ENCODE assay signal across 14 mouse cellular contexts in the genomic region with DNA sequence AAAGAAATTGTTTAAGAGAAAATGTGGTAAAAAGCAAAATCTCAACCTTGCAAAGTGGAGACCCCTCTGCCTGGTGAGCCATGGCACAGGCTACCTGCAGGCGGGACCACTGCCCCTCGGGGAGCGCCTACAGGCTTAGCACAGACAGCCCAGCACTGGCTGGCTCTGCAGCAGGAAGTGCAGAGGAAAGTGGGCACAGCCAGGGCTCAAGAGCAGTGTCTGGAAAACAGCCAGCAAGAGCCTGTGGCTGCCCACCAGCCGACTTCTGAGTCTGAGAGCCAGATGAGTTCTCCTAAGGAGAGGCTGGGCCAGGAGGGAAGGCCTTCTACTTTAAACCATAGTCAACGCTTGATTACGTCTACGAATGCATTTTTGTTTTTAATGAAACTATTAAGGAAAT. TPM values are rescaled to one million over a fixed set of nuclear protein-coding genes. Genes with fewer than 3 reads are reported as not detected.
DNase-seq lines count a peak whose midpoint lies in the region; TF ChIP-seq lines count a peak whose summit lies in the region.
"Had no signal": no experiment of that assay in that cellular context is flagged by ENCODE, and none has a peak within 500 bp of the region (broad histone marks: within the 10 kb centered on the region; RNA-seq: fewer than 3 reads in every experiment).

No protein-coding gene starts in this region.

- TF ChIP-seq CTCF in brain, embryonic 14.5 days (IDR thresholded peaks at IDR 0.05; ENCODE audit: borderline replicate concordance, extremely low read depth, insufficient read depth, insufficient read length), result no peak

- DNase-seq in frontal cortex, postnatal 36 days (ENCODE audit: low spot score in 2 of 2), result peak; percentile 26 to 51
- no peak for DNase-seq in frontal cortex, postnatal 25 days (ENCODE audit: low spot score in 2 of 2)
- peak; percentile 36 to 57 for DNase-seq in left cerebral cortex, postnatal 10 days (ENCODE audit: extremely low spot score in 1 of 2, low spot score in 2 of 2)
- no peak for DNase-seq in left cerebral cortex, adult 9 months (ENCODE audit: low spot score in 2 of 2)
- DNase-seq in 416B (ENCODE audit: low read depth), result peak; percentile 62
- peak; percentile 20 for DNase-seq in brain, embryonic 14.5 days (ENCODE audit: low read depth)
- DNase-seq in c-Kit-positive CD71-positive TER-119-positive erythroid progenitor cells, embryonic 14.5 days (ENCODE audit: low spot score), result no peak
- DNase-seq: adrenal gland, postnatal 36 days; cerebellum, adult 11 months; heart, adult 11 months; kidney, adult 8-10 months; kidney, postnatal 36 days; lung, adult 2 months; lung, postnatal 36 days had no signal

- TF ChIP-seq POLR2A in brain, embryonic 14.5 days (IDR thresholded peaks at IDR 0.05; ENCODE audit: borderline replicate concordance, extremely low read depth, insufficient read depth, insufficient read length, poor library complexity, severe bottlenecking), result no peak

- intact Hi-C loops in left cerebral cortex, postnatal 10 days (cut with DNase I), result no loop called here

RNA-seq across cellular contexts. Expression of gene Sfswap, which starts 20.5 kb away (rescaled TPM):
- total RNA-seq in left cerebral cortex, postnatal 10 days (2021), result 100 to 1,000 TPM; 125 to 134 TPM
- 199 and 207 TPM in 2 replicates for polyA plus RNA-seq in brain, embryonic 14.5 days (2012; rRNA removed)

Comparison
In these comparisons a context has a peak if more than half of its experiments do, and no peak if none do; other contexts are left out.
1. DNase-seq: peak in frontal cortex, postnatal 36 days (2 of 2), left cerebral cortex, postnatal 10 days (2 of 2), 416B (single experiment) and brain, embryonic 14.5 days (single experiment); none in frontal cortex, postnatal 25 days (0 of 2), left cerebral cortex, adult 9 months (0 of 2) and c-Kit-positive CD71-positive TER-119-positive erythroid progenitor cells, embryonic 14.5 days (single experiment).